Mouse (Mus musculus) forebrain, embryonic 13.5 days (tissue): Measurements from ENCODE around the gene BC107364. TPM values are rescaled to one million over a fixed set of nuclear protein-coding genes. Genes with fewer than 3 reads are reported as not detected.
A peak's percentile ranks its signal among the peaks of the same experiment; 100 is the strongest.
"Not testable (repeated sequence)": the region's sequence is repeated elsewhere in the genome, so short reads cannot be mapped to it uniquely, and the experiment has no call there.

ENCODE experiments used
- ATAC-seq: fragments of 200-750 bp; cut with Nextera tagmentation; 2 replicates; pipeline ENCODE4 v1.8.0; 2017
- H3K27ac ChIP-seq: fragments of 300-500 bp; sonication (generic); 2 replicates; pipeline ENCODE4 v1.5.1; 2015; ENCODE audit warnings: inconsistent platforms, mild to moderate bottlenecking, moderate library complexity
- H3K27me3 ChIP-seq: fragments of 300-500 bp; sonication (generic); 2 replicates; pipeline ENCODE4 v1.6.1; 2015; ENCODE audit warnings: mild to moderate bottlenecking, inconsistent platforms
- H3K36me3 ChIP-seq: fragments of 300-500 bp; sonication (generic); 2 replicates; pipeline ENCODE4 v1.6.1; 2015; ENCODE audit warnings: mild to moderate bottlenecking, inconsistent platforms; ENCODE audit not compliant: poor library complexity, severe bottlenecking
- H3K4me1 ChIP-seq: fragments of 300-500 bp; sonication (generic); 2 replicates; pipeline ENCODE4 v1.6.1; 2015; ENCODE audit warnings: inconsistent platforms
- H3K4me2 ChIP-seq: fragments of 300-500 bp; sonication (generic); 2 replicates; pipeline ENCODE4 v1.6.1; 2015; ENCODE audit warnings: inconsistent platforms, mild to moderate bottlenecking, moderate library complexity
- H3K4me3 ChIP-seq: fragments of 300-500 bp; sonication (generic); 2 replicates; pipeline ENCODE4 v1.5.1; 2015; ENCODE audit warnings: mild to moderate bottlenecking, inconsistent platforms
- H3K9ac ChIP-seq: fragments of 300-500 bp; sonication (generic); 2 replicates; pipeline ENCODE4 v1.6.1; 2015; ENCODE audit warnings: mild to moderate bottlenecking, inconsistent platforms
- H3K9me3 ChIP-seq: fragments of 300-500 bp; sonication (generic); replicated peaks from 2 replicates; pipeline ENCODE4 v1.6.1; 2016; ENCODE audit warnings: inconsistent platforms
- WGBS: fragments of 180-500 bp; shearing (Covaris S2); methylation state at CpG from one replicate; pipeline ENCODE4 v1.1.7; 2015; 5-methylcytosine and 5-hydroxymethylcytosine counted together
- polyA plus RNA-seq: library from polyadenylated mRNA; unstranded; fragments of >200 nt; fragmentation: Nextera tagmentation; extraction: Ambion mirVana; gene quantifications from 2 replicates; pipeline ENCODE4 v1.2.1, GENCODE M21; 2015

The BC107364 gene
- polyA plus RNA-seq, 1 experiment from 2014 or later = not detected

DNA sequence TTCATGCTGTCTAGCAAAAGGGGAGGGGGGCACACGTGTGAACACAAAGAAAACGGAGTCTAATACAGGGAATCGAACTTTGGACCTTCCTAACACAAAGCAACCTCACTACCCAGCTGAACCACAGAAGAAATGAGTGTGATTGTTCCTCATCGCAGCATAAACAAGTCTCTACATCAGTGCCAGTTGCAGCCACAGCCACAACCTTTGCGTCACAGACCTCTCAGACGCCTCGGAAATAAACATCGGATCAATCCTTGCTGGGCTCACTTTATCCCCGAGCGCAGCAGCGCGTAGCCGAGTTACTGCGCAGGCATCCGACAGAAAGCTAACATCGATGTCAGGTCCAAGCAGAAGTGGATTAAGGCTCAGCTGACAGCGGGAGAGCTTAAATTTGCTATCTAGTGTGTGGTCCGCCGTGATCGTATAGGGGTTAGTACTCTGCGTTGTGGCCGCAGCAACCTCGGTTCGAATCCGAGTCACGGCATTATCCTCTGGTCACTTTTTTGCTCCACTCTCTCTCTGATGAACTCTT, 16.5 kb downstream of the BC107364 start:
- 0 out of 2 replicates have a peak, but pooled peaks cover 2% of the 10 kb centered on the region for H3K4me1 ChIP-seq
- no peak overlapping the region for H3K27ac ChIP-seq
- no peaks in the 10 kb centered on the region for H3K9me3 ChIP-seq
- H3K4me2 ChIP-seq = peak overlapping the region; percentile 33
- peak overlapping the region; percentile 21; the same call in 1 of the 2 replicates for H3K9ac ChIP-seq
- WGBS = under 1% methylated on average over 26 of the region's 26 CpGs
- H3K36me3 ChIP-seq = no peaks in the 10 kb centered on the region
- H3K27me3 ChIP-seq = peaks cover 92% of the 10 kb centered on the region
- ATAC-seq = no peak
- H3K4me3 ChIP-seq = peak overlapping the region; percentile 17

DNA sequence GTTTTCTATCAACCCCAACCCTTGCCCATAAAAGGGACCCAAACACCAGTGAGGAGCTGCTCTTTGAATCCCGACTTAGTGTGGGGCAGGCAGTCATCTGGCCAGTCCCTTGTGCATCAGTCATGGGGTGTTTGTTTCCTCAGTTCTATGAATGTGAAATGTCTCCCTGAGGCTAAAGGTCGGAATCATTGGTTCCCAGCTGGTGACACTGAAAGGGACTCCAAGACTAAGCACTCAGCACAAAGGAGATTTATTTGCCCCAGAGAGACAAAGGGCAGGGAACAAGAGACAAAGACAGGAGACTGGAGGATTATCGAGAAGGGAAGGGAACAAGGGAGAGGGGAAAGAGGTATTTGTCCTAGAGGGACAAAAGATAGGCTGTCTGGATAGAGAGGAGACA, 19.9 kb downstream of the BC107364 start:
- H3K4me1 ChIP-seq = 0 out of 2 replicates have a peak, but pooled peaks cover 2% of the 10 kb centered on the region
- H3K36me3 ChIP-seq = no peaks in the 10 kb centered on the region
- H3K9ac ChIP-seq = no peak overlapping the region
- WGBS = under 1% methylated on average over 3 of the region's 3 CpGs
- ATAC-seq = no peak
- H3K4me2 ChIP-seq = no peak overlapping the region
- no peak overlapping the region for H3K27ac ChIP-seq
- H3K4me3 ChIP-seq = no peak overlapping the region
- H3K9me3 ChIP-seq = no peaks in the 10 kb centered on the region
- peaks cover 87% of the 10 kb centered on the region for H3K27me3 ChIP-seq

DNA sequence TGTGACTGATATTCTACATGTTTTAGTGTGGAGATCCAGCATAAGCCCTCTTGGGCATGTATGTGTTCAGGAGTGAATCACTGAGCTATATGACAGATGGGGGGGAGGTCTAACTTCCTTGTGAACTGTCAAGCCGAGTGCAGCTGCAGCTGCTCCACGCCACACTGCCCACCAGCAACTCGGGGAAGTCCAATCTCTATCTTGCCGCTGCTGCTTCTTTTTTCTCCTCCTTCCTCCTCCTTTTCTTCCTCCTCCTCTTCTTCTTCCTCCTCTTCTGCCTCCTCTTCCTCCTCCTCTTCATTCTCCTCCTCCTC, 22.3 kb downstream of the BC107364 start:
- Histone ChIP-seq H3K36me3 (no peaks in the 10 kb centered on the region), H3K27me3 (peaks cover 70% of the 10 kb centered on the region), H3K4me2 (no peak overlapping the region), H3K4me1 (no peaks in the 10 kb centered on the region), H3K9me3 (no peaks in the 10 kb centered on the region), H3K4me3 (no peak overlapping the region), H3K27ac (no peak overlapping the region), H3K9ac (no peak overlapping the region)
- ATAC-seq = no peak
- 77% methylated on average over 4 of the region's 4 CpGs for WGBS

DNA sequence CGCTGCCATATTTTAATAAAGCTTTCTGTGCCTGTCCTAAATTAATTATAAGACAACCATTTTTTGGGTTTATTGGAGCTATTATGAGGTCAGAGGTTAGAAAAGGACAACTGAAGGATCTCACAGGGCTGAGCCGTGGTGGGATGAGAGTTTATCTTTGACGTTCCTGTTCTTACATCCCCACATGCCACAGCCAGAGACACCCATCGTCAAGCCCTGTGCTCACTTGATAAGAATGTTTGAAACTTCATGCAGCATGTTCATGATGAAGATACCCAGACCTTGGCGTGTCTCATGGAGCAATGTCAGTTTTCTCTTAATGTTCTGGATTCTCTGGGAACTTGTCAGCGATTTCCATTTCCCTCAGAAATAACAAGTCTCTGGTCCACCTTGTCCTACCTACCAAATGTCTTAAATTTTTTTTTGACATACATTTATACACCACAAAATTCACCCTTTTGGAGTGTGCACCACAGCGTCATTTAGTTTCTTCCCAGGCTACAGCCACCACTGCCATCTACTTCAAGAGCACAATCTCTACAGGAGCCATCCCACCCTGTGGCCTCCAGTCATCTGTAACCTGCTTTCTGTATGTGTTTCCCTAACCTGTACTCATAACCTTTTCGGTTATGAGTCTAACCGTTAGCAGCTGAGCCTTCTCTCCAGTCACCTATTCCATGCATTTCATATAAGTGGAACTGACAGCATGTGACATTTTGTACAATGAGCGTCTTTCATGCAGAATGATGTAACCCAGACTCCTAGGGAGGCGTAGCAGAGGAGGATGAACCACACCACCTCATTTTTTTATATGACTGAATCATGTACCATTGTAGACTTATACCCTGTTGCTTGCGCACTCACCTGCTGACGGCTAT, 22.9 kb downstream of the BC107364 start:
- no peak overlapping the region for H3K4me3 ChIP-seq
- WGBS = 88% methylated on average over 13 of the region's 13 CpGs
- H3K4me1 ChIP-seq = no peaks in the 10 kb centered on the region
- H3K9me3 ChIP-seq = no peaks in the 10 kb centered on the region
- no peak overlapping the region for H3K27ac ChIP-seq
- no peak overlapping the region for H3K9ac ChIP-seq
- H3K27me3 ChIP-seq = peaks cover 65% of the 10 kb centered on the region
- no peaks in the 10 kb centered on the region for H3K36me3 ChIP-seq
- no peak for ATAC-seq
- H3K4me2 ChIP-seq = no peak overlapping the region

DNA sequence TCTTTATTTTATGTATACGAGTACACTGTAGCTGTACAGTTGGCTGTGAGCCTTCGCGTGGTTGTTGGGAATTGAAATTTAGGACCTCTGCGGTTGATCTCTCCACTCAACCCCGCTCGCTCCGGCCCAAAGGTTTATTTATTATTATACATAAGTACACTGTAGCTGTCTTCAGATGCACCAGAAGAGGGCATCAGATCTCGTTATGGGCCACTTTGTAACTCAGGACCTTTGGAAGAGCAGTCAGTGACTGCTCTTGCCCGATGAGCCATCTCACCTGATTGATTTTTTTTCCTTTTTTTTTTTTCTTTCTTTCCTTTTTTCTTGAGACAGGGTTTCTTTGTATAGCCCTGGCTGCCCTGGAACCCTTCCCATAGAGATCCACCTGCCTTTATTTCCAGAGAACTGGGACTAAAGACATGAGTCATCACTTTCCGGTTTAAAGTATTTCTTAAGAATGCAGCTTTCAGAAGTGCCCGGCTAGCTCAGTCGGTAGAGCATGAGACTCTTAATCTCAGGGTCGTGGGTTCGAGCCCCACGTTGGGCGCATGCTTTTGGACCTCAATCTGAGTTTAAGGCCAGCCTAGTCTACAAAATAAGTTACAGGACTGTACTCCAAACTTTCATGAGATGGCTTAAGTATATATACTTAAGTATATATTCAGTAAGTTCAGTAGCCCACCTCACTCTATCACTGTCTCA, 24.2 kb downstream of the BC107364 start:
- no peak overlapping the region for H3K4me2 ChIP-seq
- H3K9me3 ChIP-seq = no peaks in the 10 kb centered on the region
- H3K4me3 ChIP-seq = no peak overlapping the region
- no peaks in the 10 kb centered on the region for H3K4me1 ChIP-seq
- H3K27me3 ChIP-seq = peaks cover 59% of the 10 kb centered on the region
- 7% methylated on average over 16 of the region's 16 CpGs for WGBS
- no peak for ATAC-seq
- H3K9ac ChIP-seq = no peak overlapping the region
- H3K27ac ChIP-seq = no peak overlapping the region
- H3K36me3 ChIP-seq = no peaks in the 10 kb centered on the region

DNA sequence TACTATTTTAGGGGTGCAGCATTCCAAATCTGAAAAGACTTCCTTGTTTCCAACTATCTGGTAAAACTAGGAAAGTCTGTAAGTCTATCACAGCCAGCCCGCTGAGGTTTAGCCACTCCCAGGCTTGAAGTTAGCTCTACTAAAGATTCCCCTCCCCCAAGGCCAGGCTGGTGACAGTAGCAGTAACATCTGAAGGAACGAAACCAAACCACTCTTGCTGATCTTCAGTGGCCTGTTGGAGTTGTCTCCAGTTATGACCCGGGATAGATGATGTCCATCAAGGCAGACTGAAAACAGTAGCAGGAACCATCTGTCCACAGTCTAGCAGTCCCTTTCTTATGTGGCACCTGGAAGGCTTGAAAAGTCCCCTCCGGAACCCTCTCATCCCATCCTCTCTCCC, 24.8 kb downstream of the BC107364 start:
- Histone ChIP-seq H3K4me3 (no peak overlapping the region), H3K4me2 (no peak overlapping the region), H3K27me3 (peaks cover 59% of the 10 kb centered on the region), H3K9me3 (no peaks in the 10 kb centered on the region), H3K4me1 (no peaks in the 10 kb centered on the region), H3K27ac (no peak overlapping the region), H3K9ac (no peak overlapping the region), H3K36me3 (no peaks in the 10 kb centered on the region)
- 17% methylated on average over 4 of the region's 4 CpGs for WGBS
- no peak for ATAC-seq

DNA sequence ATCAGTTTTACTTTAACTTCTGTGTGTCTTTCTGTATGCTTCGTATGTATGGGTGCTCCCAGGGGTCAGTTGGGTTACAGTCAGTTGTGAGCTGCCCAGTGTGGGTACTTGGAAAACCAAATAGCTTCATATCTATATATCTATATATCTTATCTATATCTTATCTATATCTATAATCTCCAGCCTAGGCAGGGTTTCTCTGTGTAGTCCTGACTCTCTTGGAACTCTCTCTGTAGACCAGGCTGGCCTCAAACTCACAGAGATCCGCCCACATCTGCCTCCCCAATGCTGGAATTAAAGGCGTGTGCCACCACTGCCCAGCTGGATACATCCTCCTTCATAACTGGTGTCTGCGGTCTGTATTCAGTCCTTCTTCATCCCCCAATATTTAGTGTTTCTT, 25.8 kb downstream of the BC107364 start:
- H3K4me2 ChIP-seq = no peak overlapping the region
- H3K27ac ChIP-seq = no peak overlapping the region
- H3K4me3 ChIP-seq = no peak overlapping the region
- H3K27me3 ChIP-seq = peaks cover 56% of the 10 kb centered on the region
- H3K36me3 ChIP-seq = no peaks in the 10 kb centered on the region
- WGBS = 71% methylated on average over 4 of the region's 4 CpGs
- no peaks in the 10 kb centered on the region for H3K4me1 ChIP-seq
- no peak for ATAC-seq
- H3K9me3 ChIP-seq = no peaks in the 10 kb centered on the region
- H3K9ac ChIP-seq = no peak overlapping the region

DNA sequence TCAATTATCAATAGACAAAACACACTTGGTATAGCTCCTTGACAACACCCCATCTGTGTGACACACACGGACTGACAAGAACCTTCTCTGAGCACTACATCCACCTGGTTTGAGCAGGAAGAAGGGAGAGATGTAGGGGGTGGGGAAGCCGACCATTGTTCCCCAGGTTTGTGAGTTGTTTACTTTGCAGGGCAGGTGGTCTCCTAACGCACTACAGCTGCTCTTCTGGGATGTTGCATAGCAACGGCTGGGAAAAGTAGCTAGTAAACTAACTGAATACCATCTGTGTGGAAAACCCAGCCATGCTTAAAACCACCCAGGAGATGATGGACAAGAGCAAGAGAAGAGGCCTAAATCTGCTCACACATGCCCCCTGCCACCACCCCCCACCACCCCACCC, 27.7 kb downstream of the BC107364 start:
- not testable (repeated sequence) for H3K4me1 ChIP-seq, H3K27ac ChIP-seq, H3K36me3 ChIP-seq, H3K9ac ChIP-seq, H3K9me3 ChIP-seq, H3K4me2 ChIP-seq, ATAC-seq, H3K4me3 ChIP-seq
- WGBS = 10% methylated on average over 4 of the region's 4 CpGs
- H3K27me3 ChIP-seq = peaks cover 43% of the 10 kb centered on the region

DNA sequence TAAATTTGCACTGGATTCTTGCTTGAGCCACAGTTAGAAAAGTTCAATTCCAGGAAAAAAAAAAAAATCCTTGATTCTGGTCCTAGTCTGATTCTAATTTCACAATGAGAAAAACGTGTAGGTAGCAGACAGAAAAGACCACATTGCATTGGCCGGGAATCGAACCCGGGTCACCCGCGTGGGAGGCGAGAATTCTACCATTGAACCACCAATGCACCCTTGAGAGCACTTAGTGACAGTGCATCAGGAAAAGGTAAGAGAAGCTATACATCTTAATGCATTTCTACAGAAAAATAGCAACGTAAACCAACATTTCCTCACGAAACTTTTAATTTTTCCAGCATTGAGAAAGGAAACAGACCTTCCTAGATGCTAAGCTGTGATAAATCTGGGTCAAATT, 28.2 kb downstream of the BC107364 start:
- Histone ChIP-seq H3K27me3 (peaks cover 39% of the 10 kb centered on the region), H3K36me3 (no peaks in the 10 kb centered on the region), H3K9ac (no peak overlapping the region), H3K4me1 (no peaks in the 10 kb centered on the region), H3K9me3 (no peaks in the 10 kb centered on the region), H3K4me2 (no peak overlapping the region), H3K4me3 (no peak overlapping the region), H3K27ac (no peak overlapping the region)
- ATAC-seq = no peak
- 17% methylated on average over 9 of the region's 9 CpGs for WGBS

DNA sequence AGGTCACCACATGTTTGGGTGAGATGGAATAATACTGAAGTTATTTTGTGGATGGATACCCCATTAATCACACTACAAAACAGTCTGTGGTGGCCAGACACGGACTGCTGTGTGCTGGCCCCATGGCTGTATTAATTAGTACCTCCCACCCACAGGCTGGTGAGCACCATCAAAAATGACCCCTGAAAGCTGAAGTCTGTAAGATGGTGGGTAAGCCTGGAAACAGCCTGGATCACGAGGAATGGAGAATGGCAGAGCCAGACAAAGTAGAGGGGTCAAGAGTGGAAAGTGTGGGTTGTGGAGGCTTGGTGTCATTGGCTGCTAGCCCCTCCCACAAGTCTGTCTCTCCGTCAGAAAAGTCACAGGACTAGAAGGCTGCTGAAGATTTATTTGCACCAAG, 31.3 kb downstream of the BC107364 start:
- ATAC-seq = no peak
- Histone ChIP-seq H3K27me3 (peaks cover 26% of the 10 kb centered on the region), H3K4me3 (no peak overlapping the region), H3K4me2 (no peak overlapping the region), H3K9me3 (no peaks in the 10 kb centered on the region), H3K36me3 (no peaks in the 10 kb centered on the region), H3K9ac (no peak overlapping the region), H3K4me1 (no peaks in the 10 kb centered on the region), H3K27ac (no peak overlapping the region)
- 52% methylated on average over 3 of the region's 3 CpGs for WGBS

DNA sequence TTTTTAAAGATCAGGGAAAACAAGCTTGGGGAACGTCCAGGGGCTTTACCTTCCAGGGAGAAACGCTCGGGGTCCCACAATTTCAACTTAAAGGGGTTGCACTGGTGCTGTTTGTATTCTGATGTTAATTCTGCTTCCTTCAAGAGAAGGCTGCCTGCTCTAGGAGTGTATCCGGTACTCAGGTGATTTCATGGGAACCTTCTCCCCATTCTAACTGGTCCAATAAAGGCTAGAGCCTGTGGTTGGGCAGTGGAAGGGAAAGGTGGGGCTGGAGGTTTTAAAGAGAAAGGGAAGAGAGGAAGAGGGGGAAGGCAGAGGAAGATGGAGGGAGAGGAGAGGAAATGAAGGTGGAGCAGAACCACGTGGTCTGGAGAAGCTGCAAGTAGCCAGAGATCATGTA, 33.2 kb downstream of the BC107364 start:
- not testable (repeated sequence) for ATAC-seq, H3K4me1 ChIP-seq, H3K9me3 ChIP-seq, H3K4me3 ChIP-seq, H3K4me2 ChIP-seq, H3K36me3 ChIP-seq, H3K27ac ChIP-seq, H3K9ac ChIP-seq
- WGBS = 71% methylated on average over 5 of the region's 5 CpGs
- peaks cover 23% of the 10 kb centered on the region for H3K27me3 ChIP-seq
